Mouse (Mus musculus) cerebellum, adult 2 months (tissue): ENCODE measurements around the gene Cnot1.

Source experiments
- CTCF ChIP-seq: fragments of 200-500 bp; IDR thresholded peaks from 2 replicates; pipeline ENCODE4 v1.5.1; 2011; ENCODE audit warnings: low read depth, mild to moderate bottlenecking, control low read depth, low read length, moderate library complexity, borderline replicate concordance; ENCODE audit not compliant: insufficient read depth
- POLR2A ChIP-seq: fragments of 200-500 bp; IDR thresholded peaks from 2 replicates; pipeline ENCODE4 v1.6.1; 2011; ENCODE audit warnings: low read length, control low read depth, borderline replicate concordance; ENCODE audit not compliant: insufficient read depth

GRCm38 (mm10) chr8:95809116-95809515 is 1.9 kb upstream of the Cnot1 start:
- no peak for TF ChIP-seq POLR2A
- TF ChIP-seq CTCF: no peak
